Mouse (Mus musculus) brown adipose tissue, adult 24 weeks (tissue): ENCODE measurements around the gene Celsr1. TPM values are rescaled to one million over a fixed set of nuclear protein-coding genes. Genes with fewer than 3 reads are reported as not detected.
"Not testable (repeated sequence)": the region's sequence is repeated elsewhere in the genome, so short reads cannot be mapped to it uniquely, and the experiment has no call there.

Experiments
- H3K27ac ChIP-seq: fragments of 200-500 bp; replicated peaks from 2 replicates; pipeline ENCODE4 v1.5.1; 2012; ENCODE audit warnings: low read depth, mild to moderate bottlenecking, low read length
- H3K4me1 ChIP-seq: fragments of 200-500 bp; 2 replicates; pipeline ENCODE4 v1.6.1; 2012; ENCODE audit warnings: low read length, mixed read lengths; ENCODE audit not compliant: control insufficient read depth, insufficient read depth, insufficient read length
- H3K4me3 ChIP-seq: fragments of 200-500 bp; 2 replicates; pipeline ENCODE4 v1.5.1; 2012; ENCODE audit warnings: low read depth, mild to moderate bottlenecking, low read length, moderate library complexity; ENCODE audit not compliant: insufficient read depth
- polyA plus RNA-seq: library from polyadenylated mRNA; stranded (reverse); fragments of >200 nt; gene quantifications from 2 replicates; pipeline ENCODE4 v1.2.4, GENCODE M21; 2012; ENCODE audit not compliant: missing spikeins, insufficient read depth, insufficient read length

The Celsr1 gene
- polyA plus RNA-seq, 1 experiment = 0.20 TPM

- H3K4me3 ChIP-seq = peak within 1 kb of the TSS; percentile 61
- H3K27ac ChIP-seq = peak within 1 kb of the TSS; percentile 19
Measured at GRCm38 (mm10) chr15:86057413-86057812, 23.8 kb upstream of the Celsr1 start, which contains the start of gene Gramd4. Gene Gramd4 (plus strand): TSS chr15:86057695.

GRCm38 (mm10) chr15:86056221-86056760, 22.7 kb upstream of the Celsr1 start:
- Histone ChIP-seq H3K27ac (no peak overlapping the region), H3K4me3 (no peak overlapping the region), H3K4me1 (peaks cover 20% of the 10 kb centered on the region)

More at GRCm38 (mm10) chr15:86057413-86057812, 23.8 kb upstream of the Celsr1 start, which contains the start of gene Gramd4:
- H3K4me1 ChIP-seq = peaks cover 25% of the 10 kb centered on the region

- H3K4me1 ChIP-seq, H3K4me3 ChIP-seq, H3K27ac ChIP-seq: not testable (repeated sequence)
Measured at GRCm38 (mm10) chr15:86054861-86055260, 21.3 kb upstream of the Celsr1 start.

- H3K4me1 ChIP-seq = 0 out of 2 replicates have a peak, but pooled peaks cover 5% of the 10 kb centered on the region
- no peak overlapping the region for H3K27ac ChIP-seq
Measured at GRCm38 (mm10) chr15:86053890-86054536, 20.4 kb upstream of the Celsr1 start.

GRCm38 (mm10) chr15:86051878-86052478, 18.4 kb upstream of the Celsr1 start:
- 0 out of 2 replicates have a peak, but pooled peaks cover under 1% of the 10 kb centered on the region for H3K4me1 ChIP-seq
- H3K4me3 ChIP-seq = no peak overlapping the region
- H3K27ac ChIP-seq = no peak overlapping the region

More at GRCm38 (mm10) chr15:86053890-86054536, 20.4 kb upstream of the Celsr1 start:
- H3K4me3 ChIP-seq = no peak overlapping the region

GRCm38 (mm10) chr15:86051152-86051551, 17.6 kb upstream of the Celsr1 start:
- Histone ChIP-seq H3K27ac (no peak overlapping the region), H3K4me1 (no peaks in the 10 kb centered on the region), H3K4me3 (no peak overlapping the region)

GRCm38 (mm10) chr15:86050170-86050743, 16.7 kb upstream of the Celsr1 start:
- H3K27ac ChIP-seq = no peak overlapping the region
- no peak overlapping the region for H3K4me3 ChIP-seq
- H3K4me1 ChIP-seq = no peaks in the 10 kb centered on the region

GRCm38 (mm10) chr15:86049510-86049909, 15.9 kb upstream of the Celsr1 start:
- H3K4me1 ChIP-seq = no peaks in the 10 kb centered on the region
- H3K4me3 ChIP-seq = no peak overlapping the region
- H3K27ac ChIP-seq = no peak overlapping the region

- no peak overlapping the region for H3K27ac ChIP-seq
- H3K4me1 ChIP-seq = no peaks in the 10 kb centered on the region
Measured at GRCm38 (mm10) chr15:86042364-86042763, 8.8 kb upstream of the Celsr1 start.

GRCm38 (mm10) chr15:86041421-86041820, 7.8 kb upstream of the Celsr1 start:
- H3K4me1 ChIP-seq = no peaks in the 10 kb centered on the region
- no peak overlapping the region for H3K27ac ChIP-seq

More at GRCm38 (mm10) chr15:86042364-86042763, 8.8 kb upstream of the Celsr1 start:
- H3K4me3 ChIP-seq = no peak overlapping the region

GRCm38 (mm10) chr15:86038802-86039201, 5.2 kb upstream of the Celsr1 start:
- Histone ChIP-seq H3K4me1 (no peaks in the 10 kb centered on the region), H3K4me3 (no peak overlapping the region), H3K27ac (no peak overlapping the region)

More at GRCm38 (mm10) chr15:86041421-86041820, 7.8 kb upstream of the Celsr1 start:
- no peak overlapping the region for H3K4me3 ChIP-seq

- Histone ChIP-seq H3K27ac (no peak overlapping the region), H3K4me3 (no peak overlapping the region), H3K4me1 (no peaks in the 10 kb centered on the region)
Measured at GRCm38 (mm10) chr15:86035913-86036312, 2.3 kb upstream of the Celsr1 start.

GRCm38 (mm10) chr15:86034781-86035360, 1.3 kb upstream of the Celsr1 start:
- Histone ChIP-seq H3K4me3 (no peak overlapping the region), H3K27ac (no peak overlapping the region), H3K4me1 (no peaks in the 10 kb centered on the region)

GRCm38 (mm10) chr15:86034021-86034523, 495 bp upstream of the Celsr1 start:
- no peaks in the 10 kb centered on the region for H3K4me1 ChIP-seq
- no peak overlapping the region for H3K27ac ChIP-seq

GRCm38 (mm10) chr15:86032811-86033190, 776 bp downstream of the Celsr1 start:
- no peaks in the 10 kb centered on the region for H3K4me1 ChIP-seq
- no peak overlapping the region for H3K27ac ChIP-seq

More at GRCm38 (mm10) chr15:86034021-86034523, 495 bp upstream of the Celsr1 start:
- peak overlapping the region; percentile 27 for H3K4me3 ChIP-seq

More at GRCm38 (mm10) chr15:86032811-86033190, 776 bp downstream of the Celsr1 start:
- H3K4me3 ChIP-seq = no peak overlapping the region
